Mouse (Mus musculus): ENCODE data around the gene Itgae. TPM values are rescaled to one million over a fixed set of nuclear protein-coding genes. Genes with fewer than 3 reads are reported as not detected.
A peak's percentile ranks its signal among the peaks of the same experiment; 100 is the strongest.

Itgae gene
- 100 to 1,000 TPM in 1 of 2 experiments, 10 to 100 TPM in 1; 63.9 to 126 TPM for polyA plus RNA-seq (2017; shearing (Covaris generic))

DNA sequence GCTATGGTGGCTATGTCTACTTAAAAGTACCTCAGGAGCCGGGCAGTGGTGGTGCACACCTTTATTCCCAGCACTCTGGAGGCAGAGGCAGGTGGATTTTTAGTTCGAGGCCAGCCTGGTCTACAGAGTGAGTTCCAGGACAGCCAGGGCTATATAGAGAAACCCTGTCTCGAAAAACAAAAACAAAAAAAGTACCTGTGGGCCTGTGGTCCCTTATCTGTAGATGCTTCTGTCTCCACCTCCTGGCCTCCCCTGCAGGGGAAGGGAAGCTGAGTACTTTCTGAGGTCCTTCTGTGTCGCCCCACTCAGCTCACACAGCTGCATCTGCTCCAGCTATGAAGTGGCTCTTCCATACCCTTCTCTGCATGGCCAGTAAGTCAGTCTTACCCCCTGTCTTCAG lies at the start of gene Itgae:
Gene Itgae, plus strand, starts transcription at position 301 of the 400 bp plus-strand sequence.
- no peak for ATAC-seq

DNA sequence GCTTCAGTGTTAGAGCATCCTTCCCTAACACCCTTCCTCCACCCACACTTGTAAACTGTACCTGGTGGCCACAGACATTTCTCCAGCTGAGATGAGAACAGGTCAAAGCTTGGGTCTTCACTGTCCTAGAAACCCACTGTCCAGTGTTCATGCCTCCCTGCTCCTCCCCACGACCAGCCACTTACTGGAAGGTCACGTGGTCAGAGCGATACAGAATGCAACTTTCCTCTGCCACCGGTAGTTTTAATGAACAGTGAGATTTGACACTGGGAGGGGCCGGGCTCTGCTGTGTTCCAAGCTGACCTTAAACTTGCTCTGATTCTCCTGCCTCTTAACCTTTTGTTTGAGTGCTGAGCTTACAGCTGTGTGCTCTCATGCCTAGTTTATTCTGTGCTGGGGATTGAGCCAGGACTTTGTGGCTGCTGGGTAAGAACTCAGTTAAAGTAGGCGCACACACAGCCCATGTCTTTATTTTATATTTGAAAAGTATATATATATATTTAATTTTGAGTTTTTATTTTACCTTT lies 46.1 kb upstream of the Itgae start:
- ATAC-seq = no peak

DNA sequence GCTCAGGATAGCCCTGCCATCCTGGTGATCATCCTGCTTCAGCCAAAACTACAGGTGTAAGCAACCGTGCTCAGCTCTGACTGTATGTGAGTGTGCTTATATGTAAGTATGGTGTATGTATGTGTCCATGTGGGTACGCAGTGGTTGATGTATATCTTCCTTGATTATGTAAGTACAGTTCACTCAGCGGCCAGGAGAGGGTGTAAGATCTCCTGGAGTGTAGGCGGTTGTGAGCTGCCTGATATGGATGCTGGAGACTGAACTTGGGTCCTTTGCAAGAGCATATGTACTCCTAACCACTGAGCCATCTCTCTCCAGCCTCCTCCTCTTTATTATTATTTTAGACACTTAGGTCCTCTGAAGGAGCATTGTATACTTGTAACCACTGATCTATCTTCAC lies 45.6 kb upstream of the Itgae start:
- no peak for ATAC-seq

DNA sequence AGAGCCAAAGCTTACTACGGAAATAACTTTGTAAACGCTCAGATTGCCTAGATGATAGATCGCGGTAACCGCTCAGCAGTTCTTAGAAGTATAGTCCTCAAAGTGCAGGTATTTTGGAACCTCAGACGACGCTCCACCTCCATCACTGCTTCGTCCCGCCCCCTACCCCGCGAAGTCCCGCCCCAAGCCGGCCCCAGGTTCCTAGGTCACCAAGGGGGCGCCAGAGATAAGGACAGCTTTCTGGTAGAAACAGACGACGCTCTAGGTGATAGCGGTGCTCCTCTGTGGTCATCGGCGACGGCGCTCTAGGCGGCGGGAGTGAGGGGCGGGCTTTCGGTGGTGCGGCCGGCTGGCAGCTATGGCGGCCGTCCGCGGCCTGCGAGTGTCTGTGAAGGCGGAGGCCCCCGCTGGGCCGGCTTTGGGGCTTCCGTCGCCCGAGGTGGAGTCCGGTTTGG lies 42.8 kb upstream of the Itgae start, which contains the start of gene Ncbp3:
Gene Ncbp3, plus strand, starts transcription at position 242 of the 455 bp plus-strand sequence.
- peak; percentile 93 for ATAC-seq

DNA sequence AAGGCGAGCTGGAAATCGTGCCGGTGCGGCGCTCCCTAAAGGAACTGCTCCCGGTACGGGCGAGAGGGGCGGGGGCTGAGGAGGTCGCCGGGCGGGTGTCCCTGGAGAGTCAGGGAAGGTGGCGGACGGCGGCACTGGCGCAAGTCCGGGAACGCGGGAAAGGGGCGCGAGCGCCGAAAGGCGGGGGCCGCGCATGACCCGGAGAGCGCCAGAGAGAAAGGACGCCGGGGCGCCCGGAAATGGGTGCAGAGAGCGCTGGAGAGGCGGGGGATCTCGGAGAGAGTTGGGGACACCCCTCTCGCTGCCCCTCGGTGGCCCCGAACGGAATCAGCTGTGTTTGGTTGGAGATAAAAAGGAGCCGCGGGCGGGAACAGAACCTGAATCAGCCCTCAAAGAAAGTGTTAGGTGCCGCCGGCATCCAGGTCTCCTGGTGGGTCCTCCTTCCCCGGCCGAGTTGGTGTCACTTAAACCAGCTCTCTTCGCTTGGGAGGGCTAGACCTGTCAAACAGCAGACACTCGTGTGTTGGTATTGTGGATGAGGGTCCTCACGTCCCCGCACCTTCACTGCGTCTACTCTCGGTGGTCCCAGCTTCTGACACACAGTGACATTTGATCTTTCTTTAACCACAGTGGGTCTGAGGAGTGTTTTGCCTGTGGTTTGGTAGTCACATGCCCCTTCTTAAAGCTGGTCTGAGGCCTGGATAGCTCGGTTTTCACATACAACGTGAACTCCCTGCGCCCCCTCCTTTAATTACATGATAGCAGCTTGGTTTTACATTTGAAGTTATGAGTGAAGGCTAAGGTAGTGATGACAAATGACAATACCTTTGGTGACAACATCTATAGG lies 42.1 kb upstream of the Itgae start:
- ATAC-seq = peak; percentile 61

DNA sequence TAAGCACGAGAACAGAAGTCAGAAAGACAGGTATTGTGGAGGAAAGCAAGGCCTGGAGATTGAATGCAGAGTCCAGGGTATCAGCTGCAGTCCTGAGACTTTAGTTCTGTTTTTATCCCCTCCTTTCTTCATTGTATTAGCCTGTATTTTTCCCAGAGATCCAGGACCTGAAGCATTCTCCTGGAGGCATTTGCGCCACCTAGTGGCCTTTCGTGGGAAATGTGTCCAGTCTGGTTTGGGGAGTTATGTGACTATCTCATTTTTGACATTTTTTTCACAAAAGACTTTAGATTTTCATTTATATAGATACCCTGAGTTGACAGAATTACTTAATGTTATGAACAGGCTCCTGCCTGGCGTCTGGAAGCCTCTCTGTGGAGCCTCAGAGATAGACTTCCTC lies 41.0 kb upstream of the Itgae start:
- ATAC-seq = no peak

DNA sequence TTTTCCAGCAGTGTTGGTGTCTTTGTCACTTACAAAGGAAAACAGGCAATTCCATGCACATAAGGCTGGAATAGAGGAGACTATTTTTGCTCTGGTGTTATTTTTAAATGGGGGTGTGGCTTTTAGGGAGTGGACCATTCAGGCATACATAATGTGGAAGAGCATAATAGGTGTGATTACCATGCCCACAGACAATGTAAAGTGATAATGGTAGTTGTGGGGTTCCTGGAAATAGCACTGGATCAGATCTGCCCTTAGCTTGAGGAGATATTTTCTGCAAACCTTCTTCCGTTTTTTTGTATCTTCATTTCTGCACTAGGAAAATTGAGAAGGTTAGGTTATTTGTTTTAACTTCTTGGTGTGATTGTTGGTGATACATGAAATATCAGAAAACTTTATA lies 37.6 kb upstream of the Itgae start:
- no peak for ATAC-seq

DNA sequence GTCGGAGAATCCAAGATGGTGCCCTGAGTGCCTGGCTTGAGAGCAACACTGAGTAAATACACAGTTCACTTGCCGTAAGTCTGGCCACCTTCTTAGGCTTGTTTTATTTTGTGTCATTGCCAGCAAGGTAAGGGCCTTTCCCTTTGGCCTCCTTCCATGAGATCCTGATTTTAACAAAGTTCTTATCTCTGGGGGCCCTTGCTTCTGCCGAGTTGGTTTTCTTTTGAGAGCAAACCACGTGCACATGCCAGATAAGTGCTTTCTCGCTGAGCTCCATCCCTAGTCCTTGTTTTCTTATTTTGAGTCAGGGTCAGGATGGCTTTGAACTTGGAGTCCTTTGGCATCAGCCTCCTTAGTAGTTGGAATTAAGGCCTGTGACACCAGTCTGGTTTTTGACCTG lies 32.7 kb upstream of the Itgae start:
- no peak for ATAC-seq

DNA sequence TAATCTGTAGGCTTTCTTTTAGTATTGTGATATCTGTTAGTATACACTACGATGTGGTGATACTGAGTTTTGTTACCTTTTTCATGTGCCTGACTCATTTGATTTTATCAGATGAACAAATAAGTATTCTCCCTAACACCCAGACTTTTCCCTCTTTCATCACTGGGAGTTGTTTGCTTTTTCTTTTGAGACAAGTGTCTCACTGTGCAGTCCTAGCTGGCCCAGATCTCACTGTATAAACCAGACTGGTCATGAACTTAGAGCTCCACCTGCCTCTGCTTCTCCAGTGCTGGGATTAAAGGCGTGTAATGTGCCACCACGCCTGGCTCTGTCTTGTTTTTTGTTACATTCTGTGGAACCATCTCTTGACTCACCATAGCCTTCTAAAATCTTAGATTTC lies 30.8 kb upstream of the Itgae start:
- no peak for ATAC-seq

DNA sequence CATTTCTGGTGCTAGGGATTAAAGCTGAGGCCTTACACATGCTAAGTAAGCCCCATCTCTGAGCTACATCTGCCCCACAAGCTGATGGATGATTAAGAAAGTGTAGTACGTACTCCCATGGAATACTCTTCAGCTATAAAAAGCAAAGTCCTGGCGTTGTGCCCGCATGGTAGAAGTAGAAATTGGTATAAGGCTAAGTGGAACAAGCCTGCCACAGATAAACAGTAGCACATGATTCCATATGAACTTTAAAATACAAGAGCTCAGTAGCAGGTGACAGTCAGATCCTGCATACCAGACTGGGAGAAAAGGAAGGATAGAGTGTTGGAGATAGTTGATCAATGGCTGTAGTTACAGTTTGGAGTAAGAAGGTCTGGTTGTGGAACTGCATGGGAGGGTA lies 29.0 kb upstream of the Itgae start:
- no peak for ATAC-seq

DNA sequence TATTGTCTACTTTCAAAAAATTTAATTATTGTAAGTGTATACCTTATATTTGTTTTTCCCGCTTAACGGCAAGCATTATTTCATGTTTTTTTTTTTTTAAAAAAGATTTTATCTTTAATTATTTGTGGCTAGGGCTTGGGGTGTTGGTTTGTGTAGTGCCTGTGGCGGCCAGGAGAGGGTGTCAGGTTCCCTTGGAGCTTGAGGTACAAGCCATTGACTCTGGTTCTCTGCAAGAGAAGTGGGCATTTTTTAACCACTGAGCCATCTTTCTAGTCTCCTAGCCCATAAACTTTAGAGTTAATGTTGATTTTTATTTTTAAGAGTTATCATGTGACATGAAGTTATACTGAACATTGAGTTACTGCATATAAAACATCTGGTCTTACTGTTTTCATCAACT lies 18.5 kb upstream of the Itgae start:
- peak; percentile 90 for ATAC-seq

DNA sequence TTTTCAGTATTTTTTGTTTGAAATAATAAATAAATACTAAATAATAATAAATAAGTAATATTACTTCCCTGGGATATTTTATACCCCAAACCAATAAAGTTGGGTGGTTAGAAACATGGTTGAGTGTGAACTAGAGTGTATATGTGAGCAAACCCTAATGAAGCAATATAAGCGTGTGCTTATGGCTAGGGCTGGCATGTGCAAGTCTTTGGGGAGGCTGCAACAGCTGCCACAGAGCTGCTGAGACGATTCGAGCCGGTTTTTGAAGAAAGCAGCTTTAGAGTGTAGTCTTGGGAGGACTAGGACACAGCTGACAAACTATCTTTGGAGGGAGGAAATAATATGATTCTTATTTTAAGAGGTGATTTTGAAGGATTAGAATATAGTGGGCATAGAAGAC lies 14.1 kb upstream of the Itgae start:
- no peak for ATAC-seq

DNA sequence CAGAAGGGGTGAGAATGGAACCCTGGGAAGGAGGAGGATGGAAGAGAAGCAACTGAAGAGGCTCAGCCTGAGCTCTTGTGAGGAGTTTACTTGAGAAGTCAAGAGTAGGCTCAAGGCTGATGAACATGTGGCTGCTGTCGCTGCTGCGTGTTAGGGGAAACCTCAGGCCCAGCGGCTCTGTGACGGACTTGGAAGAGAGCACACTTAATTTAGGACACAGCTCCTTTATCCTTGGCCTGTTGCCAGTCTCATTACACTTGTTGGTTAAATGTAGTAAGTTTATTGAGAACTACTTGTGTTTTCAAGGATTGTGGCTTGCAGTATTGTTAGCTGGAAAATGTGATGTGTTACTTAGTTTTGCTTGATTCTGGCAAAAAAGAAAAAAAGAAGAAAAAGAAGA lies 13.7 kb upstream of the Itgae start:
- no peak for ATAC-seq

DNA sequence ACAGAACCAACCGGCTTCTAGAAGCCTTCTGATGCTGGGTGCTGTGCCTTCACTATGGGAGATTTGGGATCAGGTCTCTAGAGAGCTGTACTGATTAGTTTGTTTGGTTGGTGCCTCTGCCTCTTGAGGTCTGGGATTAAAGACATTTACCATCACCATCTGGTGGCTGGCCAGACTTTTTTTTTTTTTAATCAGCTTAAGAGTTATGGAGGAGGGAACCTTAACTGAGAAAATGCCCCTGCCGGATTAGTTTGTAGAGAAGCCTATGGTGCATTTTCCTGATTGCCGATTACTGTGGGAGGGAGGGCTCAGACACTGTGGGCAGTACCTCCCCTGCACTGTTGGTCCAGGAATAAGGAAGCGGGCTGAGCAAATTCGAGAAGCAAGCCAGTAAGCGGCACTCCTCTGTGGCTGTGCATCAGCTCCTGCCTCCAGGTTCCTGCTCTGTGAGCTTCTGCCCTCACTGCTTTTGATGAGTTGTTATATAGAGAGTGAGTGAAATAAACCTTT lies 13.1 kb upstream of the Itgae start:
- no peak for ATAC-seq

DNA sequence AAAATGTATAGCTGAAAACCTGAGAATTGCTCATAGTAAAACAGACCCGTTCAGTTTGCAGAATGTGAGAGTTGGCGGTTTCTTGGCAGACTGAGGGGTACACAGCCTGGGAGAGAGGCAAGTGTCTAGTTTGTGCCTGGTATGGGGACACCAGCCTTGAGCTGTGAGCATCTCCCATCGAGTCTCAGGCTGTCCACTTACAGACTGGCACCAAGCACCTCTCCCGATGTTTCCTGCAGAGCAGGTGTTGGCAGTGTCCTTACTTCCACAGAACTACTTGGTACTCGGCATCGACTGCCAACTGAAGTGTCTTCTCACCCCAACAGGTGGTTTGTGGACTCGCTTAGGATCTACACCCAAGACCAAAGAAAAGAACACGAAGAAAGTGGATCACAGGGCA lies 11.8 kb upstream of the Itgae start:
- no peak for ATAC-seq

DNA sequence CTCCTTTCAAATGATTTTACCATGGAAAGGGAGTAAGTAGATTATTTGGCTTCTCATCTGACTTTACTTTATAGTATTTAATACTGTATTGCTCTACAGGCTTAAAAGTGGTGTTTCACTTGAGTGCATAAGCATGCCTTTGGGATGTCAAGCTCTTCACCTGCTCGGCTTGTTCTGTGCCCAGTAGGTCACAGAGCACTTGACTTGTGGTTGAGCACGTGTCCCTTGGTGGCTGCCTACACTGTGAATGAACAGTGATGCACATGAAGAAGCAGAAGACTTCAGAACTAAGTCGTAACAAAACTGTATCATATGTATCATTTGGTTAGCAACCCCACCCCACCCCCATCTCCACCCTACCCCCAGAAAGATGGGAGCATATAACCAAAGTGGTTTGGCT lies 10.1 kb upstream of the Itgae start:
- ATAC-seq = no peak

DNA sequence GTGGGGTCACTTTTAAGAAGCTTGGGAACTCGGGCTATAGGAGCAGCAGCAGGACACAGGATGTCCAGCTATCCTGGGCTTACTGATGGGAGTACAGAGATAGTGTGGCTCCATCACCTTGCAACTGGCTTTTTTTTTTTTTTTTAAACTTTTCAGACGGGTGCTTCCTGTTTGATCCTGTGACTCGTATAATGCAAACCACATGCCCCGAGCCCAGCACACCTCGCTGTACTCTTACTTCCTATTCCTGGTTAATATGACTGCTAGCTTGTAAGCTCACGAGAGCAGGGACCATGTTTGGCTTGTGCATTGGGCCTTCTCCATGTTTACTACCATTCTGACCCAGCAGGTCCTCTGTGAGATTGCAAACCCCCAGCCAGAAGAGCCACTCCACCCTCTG lies 6.1 kb upstream of the Itgae start:
- ATAC-seq = peak; percentile 89

DNA sequence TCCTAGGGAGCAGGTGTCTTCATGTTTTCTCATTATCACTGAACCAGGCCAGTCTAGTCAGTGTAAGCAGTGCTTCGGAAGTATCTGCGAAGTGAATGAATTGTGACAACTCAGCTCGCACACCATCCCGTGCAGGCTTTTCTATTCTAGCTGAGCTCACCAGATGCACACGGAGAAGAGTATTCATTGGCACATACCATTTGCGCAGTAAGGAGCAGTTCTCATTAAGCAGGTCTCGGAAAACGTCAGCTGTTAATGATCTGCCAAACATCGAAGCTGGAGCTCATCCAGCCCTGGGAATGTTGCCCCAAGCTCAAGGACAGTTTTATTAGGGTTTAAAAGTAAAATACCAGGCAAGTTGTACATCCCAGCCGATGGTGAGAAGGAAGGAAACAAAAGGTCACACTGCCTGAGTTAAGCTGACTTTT lies 5.6 kb upstream of the Itgae start:
- no peak for ATAC-seq

DNA sequence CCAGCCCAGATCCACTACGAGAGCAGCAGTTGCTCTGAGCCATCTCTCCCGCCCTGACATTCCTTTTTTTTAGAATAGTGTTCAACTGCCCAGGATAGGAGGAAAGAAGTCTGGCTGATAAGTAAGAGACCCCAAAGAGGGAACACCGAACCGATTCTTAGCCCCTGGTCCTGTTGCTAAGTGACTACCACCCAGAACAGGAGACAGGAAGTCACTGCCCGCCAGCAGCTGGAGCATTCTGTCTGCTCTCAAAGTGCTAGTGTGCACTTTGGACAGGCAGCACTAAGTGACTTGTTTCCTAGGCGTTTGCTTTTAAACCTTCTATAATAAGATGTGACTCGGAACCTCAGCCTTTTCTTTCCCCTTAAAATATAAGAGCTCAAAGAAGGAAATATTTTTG lies 5.0 kb upstream of the Itgae start:
- peak; percentile 22 for ATAC-seq

DNA sequence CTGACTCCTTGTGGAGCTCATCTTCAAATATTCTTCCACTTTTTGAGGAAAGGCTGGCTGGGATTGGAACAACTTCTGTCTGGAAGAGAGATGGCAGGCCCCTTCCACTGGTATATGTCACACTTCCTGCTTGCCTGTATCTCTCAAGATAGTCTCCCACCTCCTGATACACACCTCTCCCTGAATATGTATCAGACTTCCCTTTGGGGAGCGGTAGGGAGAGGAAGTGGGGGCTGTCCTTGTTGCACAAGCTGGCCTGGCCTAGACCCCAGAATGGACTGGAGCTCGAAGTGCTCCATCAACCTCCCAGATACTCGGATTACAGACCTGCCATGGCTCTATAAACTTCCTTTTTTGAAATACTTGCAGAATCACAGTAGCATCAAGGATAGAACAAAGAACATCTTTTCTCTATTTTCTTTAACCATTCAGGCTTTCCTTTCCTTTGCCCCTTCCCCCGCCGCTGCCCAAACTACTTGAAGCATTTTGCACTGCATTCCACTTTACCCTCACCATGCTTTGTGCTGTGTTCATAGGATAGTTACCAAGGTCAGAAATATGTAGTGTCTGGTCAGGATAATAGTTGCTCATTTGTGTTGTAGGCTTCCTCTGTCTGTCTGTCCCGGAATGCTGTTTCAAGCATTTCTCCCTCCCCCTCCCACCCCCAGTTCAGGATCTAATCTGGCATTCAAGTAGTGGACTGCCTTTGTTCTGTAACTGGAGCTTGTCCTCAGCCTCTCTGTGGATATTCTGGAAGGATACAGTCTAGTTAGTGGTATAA lies 2.5 kb upstream of the Itgae start:
- no peak for ATAC-seq

DNA sequence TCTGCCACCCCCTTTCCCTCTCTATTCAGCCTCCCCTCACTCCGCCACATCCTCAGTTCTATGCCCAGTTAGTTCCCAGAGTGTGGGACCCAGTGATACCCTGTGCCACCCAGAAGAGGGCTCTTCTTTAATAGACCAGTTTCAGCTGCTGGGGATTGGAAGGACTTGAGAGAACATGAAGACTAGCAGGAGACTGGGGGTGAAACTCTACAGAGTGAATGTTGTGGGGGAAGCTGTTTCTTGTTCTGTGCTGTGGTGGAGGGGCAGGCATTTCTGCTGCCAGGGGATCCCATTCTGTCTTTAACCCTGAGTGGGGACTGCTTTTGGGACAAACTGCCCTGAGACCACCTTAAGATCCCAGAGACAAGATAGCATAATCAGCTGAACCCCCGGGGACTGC lies 443 bp downstream of the Itgae start:
- no peak for ATAC-seq

DNA sequence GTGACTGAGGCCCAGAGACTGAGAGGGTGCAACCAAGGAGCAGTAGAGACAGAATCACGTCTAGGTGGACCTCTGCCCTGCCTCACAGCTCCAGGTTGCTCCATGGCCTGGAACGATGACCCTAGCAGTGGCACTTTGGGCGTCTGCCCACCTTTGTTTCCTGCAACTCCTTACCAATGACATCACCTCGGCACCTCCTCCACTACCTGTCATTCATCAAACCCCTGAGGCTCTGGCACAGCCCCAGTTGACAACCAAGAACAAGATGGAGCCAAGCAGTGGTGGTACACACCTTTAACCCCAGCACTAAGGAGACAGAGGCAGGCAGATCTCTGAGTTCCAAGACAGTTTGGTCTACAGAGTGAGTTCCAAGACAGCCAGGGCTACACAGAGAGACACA lies 1.7 kb downstream of the Itgae start:
- no peak for ATAC-seq

DNA sequence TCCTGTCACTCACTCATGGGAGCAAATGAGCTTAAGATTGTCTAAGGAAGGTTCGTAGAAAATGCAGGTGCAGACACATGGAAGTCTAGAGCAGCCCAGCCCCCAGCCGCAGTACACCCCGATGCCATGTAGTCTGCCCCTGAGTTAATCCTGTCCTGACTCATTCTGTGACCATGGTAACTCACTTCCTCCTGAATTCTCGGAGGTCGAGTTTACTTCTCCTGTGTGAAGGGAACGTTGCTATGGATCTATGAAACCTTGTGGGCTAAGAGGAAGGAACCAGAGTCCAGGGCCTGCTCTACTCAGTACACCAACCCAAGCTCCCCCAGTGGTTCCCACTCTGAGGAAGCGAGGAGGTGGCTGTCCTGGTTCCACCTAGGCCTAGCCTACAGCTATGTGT lies 2.5 kb downstream of the Itgae start:
- ATAC-seq = no peak

Data from CD4-positive, CD25-positive, alpha-beta regulatory T cell, adult 4 months (primary cell).